In the genomic region with DNA sequence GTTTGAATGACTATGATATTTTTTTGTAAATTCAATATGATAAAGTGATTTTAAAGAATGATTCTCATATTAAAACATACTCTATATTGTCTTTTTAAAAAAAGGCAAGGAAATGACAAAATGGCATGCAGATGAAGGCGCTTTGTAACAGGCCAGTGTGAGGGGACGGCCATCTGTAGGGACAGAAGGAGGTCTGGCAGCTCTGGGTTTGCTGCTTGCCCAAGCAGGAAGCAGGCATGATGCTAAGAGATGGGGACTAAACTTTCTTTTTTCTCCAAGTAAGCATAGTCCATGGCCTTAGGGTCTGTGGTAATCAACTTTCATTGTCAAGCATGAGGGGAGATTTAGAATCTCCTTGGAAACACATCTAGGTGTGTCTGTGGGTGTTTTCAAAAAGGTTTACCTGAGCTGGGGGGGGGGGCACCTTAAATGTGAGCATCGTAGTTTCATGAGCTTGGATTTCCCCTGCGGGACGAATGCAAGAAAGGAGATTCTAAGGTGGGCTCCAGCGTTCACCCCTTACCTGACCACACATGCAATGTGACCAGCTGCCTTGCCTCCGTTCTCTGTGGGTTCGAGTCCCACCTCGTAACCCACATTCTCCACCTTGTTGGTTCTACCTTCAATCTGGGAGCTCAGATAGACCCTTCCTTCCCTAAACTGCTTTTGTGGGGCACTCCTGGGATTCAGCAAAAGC, we compare ENCODE assay signal across 9 mouse cellular contexts. TPM values are rescaled to one million over a fixed set of nuclear protein-coding genes. Genes with fewer than 3 reads are reported as not detected.
DNase-seq lines count a peak whose midpoint lies in the region; ATAC-seq and TF ChIP-seq lines count a peak whose summit lies in the region.
"Had no signal": no experiment of that assay in that cellular context is flagged by ENCODE, and none has a peak within 500 bp of the region (broad histone marks: within the 10 kb centered on the region; RNA-seq: fewer than 3 reads in every experiment).

No protein-coding gene starts in this region.

- H3K27ac ChIP-seq in kidney, adult 2 months (ENCODE audit: insufficient read depth, low read depth, low read length), result 0 out of 2 replicates have a peak overlapping the region, but pooled peaks have one; percentile 9
- peak overlapping the region; percentile 52; the same call in 1 of the 2 replicates for H3K27ac ChIP-seq in intestine, embryonic 16.5 days (ENCODE audit: low read length)
- H3K27ac ChIP-seq in neural tube, embryonic 14.5 days (ENCODE audit: low read depth, low read length), result peak overlapping the region; percentile 24; the same call in 1 of the 2 replicates
- H3K27ac ChIP-seq: forebrain, embryonic 12.5 days had no signal

- H3K4me2 ChIP-seq in intestine, embryonic 16.5 days (ENCODE audit: low read depth, low read length), result no peak overlapping the region
- H3K4me2 ChIP-seq in neural tube, embryonic 14.5 days (ENCODE audit: low read depth, low read length), result no peak overlapping the region
- H3K4me2 ChIP-seq: forebrain, embryonic 12.5 days had no signal

- H3K9me3 ChIP-seq in intestine, embryonic 16.5 days (ENCODE audit: control insufficient read depth, low read length), result no peaks in the 10 kb centered on the region
- H3K9me3 ChIP-seq in neural tube, embryonic 14.5 days (ENCODE audit: control insufficient read depth, low read length), result no peaks in the 10 kb centered on the region
- H3K9me3 ChIP-seq: forebrain, embryonic 12.5 days had no signal

- TF ChIP-seq CTCF in kidney, adult 2 months (conservative IDR thresholded peaks at IDR 0.05; ENCODE audit: insufficient read depth, insufficient read length, low read depth, low read length), result no peak

- no peak overlapping the region for H3K4me3 ChIP-seq in kidney, adult 2 months (ENCODE audit: insufficient read depth, low read depth, low read length)
- no peak overlapping the region for H3K4me3 ChIP-seq in intestine, embryonic 16.5 days (ENCODE audit: low read length)
- no peak overlapping the region for H3K4me3 ChIP-seq in neural tube, embryonic 14.5 days (ENCODE audit: low read depth, low read length)
- H3K4me3 ChIP-seq: forebrain, embryonic 12.5 days had no signal

- H3K4me1 ChIP-seq in kidney, adult 2 months (ENCODE audit: control insufficient read depth, insufficient read depth, low read length), result peaks cover 6% of the 10 kb centered on the region; the same call in 1 of the 2 replicates
- H3K4me1 ChIP-seq in intestine, embryonic 16.5 days (ENCODE audit: control insufficient read depth, insufficient read depth, low read length), result peaks cover 6% of the 10 kb centered on the region
- H3K4me1 ChIP-seq in neural tube, embryonic 14.5 days (ENCODE audit: control insufficient read depth, insufficient read depth, low read length), result peaks cover 7% of the 10 kb centered on the region

- WGBS in kidney, adult 2 months, result 88% methylated on average over 9 of the region's 9 CpGs
- 91% methylated on average over 9 of the region's 9 CpGs for WGBS in intestine, embryonic 16.5 days
- WGBS in neural tube, embryonic 14.5 days, result 94% methylated on average over 9 of the region's 9 CpGs

- ATAC-seq in intestine, embryonic 16.5 days, result no peak
- no peak for ATAC-seq in neural tube, embryonic 14.5 days (ENCODE audit: low read depth)

- no peaks in the 10 kb centered on the region for H3K36me3 ChIP-seq in kidney, adult 2 months (ENCODE audit: control insufficient read depth, insufficient read depth, low read length)
- no peaks in the 10 kb centered on the region for H3K36me3 ChIP-seq in intestine, embryonic 16.5 days (ENCODE audit: control insufficient read depth, insufficient read depth, low read length)
- H3K36me3 ChIP-seq in neural tube, embryonic 14.5 days (ENCODE audit: control insufficient read depth, insufficient read depth, low read length), result no peaks in the 10 kb centered on the region
- H3K36me3 ChIP-seq: forebrain, embryonic 12.5 days had no signal

- H3K9ac ChIP-seq in intestine, embryonic 16.5 days (ENCODE audit: low read depth, low read length), result no peak overlapping the region
- H3K9ac ChIP-seq in neural tube, embryonic 14.5 days (replicated peaks; ENCODE audit: low read depth, low read length), result no peak overlapping the region
- H3K9ac ChIP-seq: forebrain, embryonic 12.5 days had no signal

- DNase-seq in heart, adult 11 months, result peak; percentile 80
- no peak for DNase-seq in heart, adult 8-10 months (ENCODE audit: low spot score)
- DNase-seq in kidney, adult 2 months, result no peak
- DNase-seq in kidney, postnatal 25 days, result no peak
- no peak for DNase-seq in spleen, postnatal 36 days (ENCODE audit: low spot score in 2 of 2)
- DNase-seq: lung, postnatal 4 days had no signal

- no peaks in the 10 kb centered on the region for H3K27me3 ChIP-seq in kidney, adult 2 months (replicated peaks; ENCODE audit: control insufficient read depth, insufficient read depth, low read length)
- H3K27me3 ChIP-seq in intestine, embryonic 16.5 days (replicated peaks; ENCODE audit: control insufficient read depth, insufficient read depth, low read length), result no peaks in the 10 kb centered on the region
- H3K27me3 ChIP-seq in neural tube, embryonic 14.5 days (ENCODE audit: control insufficient read depth, insufficient read depth, low read length), result no peaks in the 10 kb centered on the region
- H3K27me3 ChIP-seq: forebrain, embryonic 12.5 days had no signal

- no peak for TF ChIP-seq POLR2A in kidney, adult 2 months (IDR thresholded peaks at IDR 0.05; ENCODE audit: low read depth, low read length)

RNA-seq across cellular contexts. Expression of a gene that starts 26.1 kb away (rescaled TPM):
- total RNA-seq in heart, adult 8-10 months (2022), result 1 to 10 TPM in 1 of 4 experiments, under 1 TPM in 3; 0.11 to 1.3 (median 0.27) TPM
- 0.03 and 0.05 TPM in 2 replicates for polyA plus RNA-seq in kidney, adult 2 months (2012; rRNA removed)
- 0.37 and 0.38 TPM in 2 replicates for polyA plus RNA-seq in intestine, embryonic 16.5 days (2015; fragmentation: Nextera tagmentation; extraction: Ambion mirVana)
- 8.6 and 10.5 TPM in 2 replicates for polyA plus RNA-seq in neural tube, embryonic 14.5 days (2014; fragmentation: Nextera tagmentation; extraction: Ambion mirVana)
